Mouse (Mus musculus) cerebellum, postnatal 10 days (tissue): ENCODE measurements around the gene Plk1.

Experiments
- DNase-seq, 2 experiments: peaks; one replicate each; pipeline ENCODE4 v3.0.0; 2021; ENCODE audit warnings: mixed read lengths in 2 of 2

Plk1 gene

GRCm38 (mm10) chr7:122158915-122159902 lies at the start of gene Plk1:
Gene Plk1, plus strand, starts transcription at chr7:122159439.
- peak; percentile 87 to 92 for DNase-seq

- DNase-seq: no peak
These were observed 35.7 kb upstream of the Plk1 start for GRCm38 (mm10) chr7:122123518-122123917.

GRCm38 (mm10) chr7:122125636-122126035 lies 33.6 kb upstream of the Plk1 start:
- DNase-seq: peak; percentile 5 to 14

- no peak for DNase-seq
These were observed 32.3 kb upstream of the Plk1 start for GRCm38 (mm10) chr7:122126946-122127345.

GRCm38 (mm10) chr7:122131834-122132233 lies 27.4 kb upstream of the Plk1 start:
- DNase-seq: no peak

- DNase-seq: peak; percentile 97 to 98
These were observed 26.5 kb upstream of the Plk1 start, which contains the start of the genes Palb2 and Dctn5 for GRCm38 (mm10) chr7:122132497-122133337. Gene Palb2, minus strand, starts transcription at chr7:122132985. Gene Dctn5, plus strand, starts transcription at chr7:122133041.

GRCm38 (mm10) chr7:122133338-122133625 lies 26.0 kb upstream of the Plk1 start:
- no peak for DNase-seq

GRCm38 (mm10) chr7:122135070-122135469 lies 24.2 kb upstream of the Plk1 start:
- peak; percentile 13 to 39 for DNase-seq

GRCm38 (mm10) chr7:122137071-122137470 lies 22.2 kb upstream of the Plk1 start:
- DNase-seq: no peak

- no peak for DNase-seq
These were observed 21.0 kb upstream of the Plk1 start for GRCm38 (mm10) chr7:122138190-122138589.

GRCm38 (mm10) chr7:122140991-122141390 lies 18.2 kb upstream of the Plk1 start:
- DNase-seq: no peak

GRCm38 (mm10) chr7:122152473-122152872 lies 6.8 kb upstream of the Plk1 start:
- DNase-seq: no peak

- no peak for DNase-seq
These were observed 751 bp upstream of the Plk1 start for GRCm38 (mm10) chr7:122158488-122158887.

- no peak for DNase-seq
These were observed 798 bp downstream of the Plk1 start for GRCm38 (mm10) chr7:122160037-122160436.

- no peak for DNase-seq
These were observed 4.5 kb downstream of the Plk1 start for GRCm38 (mm10) chr7:122163766-122164165.

GRCm38 (mm10) chr7:122167203-122167602 lies 8.0 kb downstream of the Plk1 start:
- DNase-seq: no peak

- no peak for DNase-seq
These were observed 11.5 kb downstream of the Plk1 start for GRCm38 (mm10) chr7:122170705-122171104.

- DNase-seq: no peak
These were observed 12.4 kb downstream of the Plk1 start for GRCm38 (mm10) chr7:122171613-122172012.

- DNase-seq: no peak
These were observed 21.5 kb downstream of the Plk1 start for GRCm38 (mm10) chr7:122180720-122181119.

- no peak for DNase-seq
These were observed 25.3 kb downstream of the Plk1 start for GRCm38 (mm10) chr7:122184569-122184968.

- DNase-seq: no peak
These were observed 26.8 kb downstream of the Plk1 start, which contains the start of gene Ern2 for GRCm38 (mm10) chr7:122186043-122186442. Gene Ern2, minus strand, starts transcription at chr7:122186207.

GRCm38 (mm10) chr7:122189484-122189883 lies 30.2 kb downstream of the Plk1 start:
- peak; percentile 74 to 80 for DNase-seq

- no peak for DNase-seq
These were observed 31.9 kb downstream of the Plk1 start for GRCm38 (mm10) chr7:122191097-122191496.
